Mouse (Mus musculus): ENCODE results near the gene Prrt1.

- TF ChIP-seq GATA1 (IDR thresholded peaks at IDR 0.05; ENCODE audit: borderline replicate concordance, low read length) (no peak), FLI1 (IDR thresholded peaks at IDR 0.05; ENCODE audit: low read length) (no peak)
These were observed 33.1 kb downstream of the Prrt1 start for GRCm38 (mm10) chr17:34662468-34662867.
